Mouse (Mus musculus): ENCODE measurements around the gene Nbea.

Nbea gene

DNA sequence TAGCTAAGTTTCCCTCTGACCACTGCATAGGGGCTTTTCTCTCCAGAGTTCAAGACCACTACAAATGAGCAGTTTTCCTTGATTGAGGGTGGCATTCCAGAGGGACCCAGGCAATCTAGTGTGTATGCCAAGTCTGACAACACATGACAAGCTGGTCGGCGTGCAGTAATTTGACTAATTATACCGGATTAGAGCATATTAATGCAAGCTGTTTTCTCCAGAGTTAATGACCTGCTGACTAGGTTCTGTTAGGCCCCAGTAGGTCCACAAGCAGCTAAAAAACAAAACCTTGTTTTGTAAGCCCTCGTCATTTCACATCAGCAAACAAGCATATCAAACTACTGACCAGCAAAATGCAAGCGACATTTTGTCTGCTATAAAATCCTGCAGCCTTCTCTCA is 432.1 kb downstream of the Nbea start:
- DNase-seq = no peak

DNA sequence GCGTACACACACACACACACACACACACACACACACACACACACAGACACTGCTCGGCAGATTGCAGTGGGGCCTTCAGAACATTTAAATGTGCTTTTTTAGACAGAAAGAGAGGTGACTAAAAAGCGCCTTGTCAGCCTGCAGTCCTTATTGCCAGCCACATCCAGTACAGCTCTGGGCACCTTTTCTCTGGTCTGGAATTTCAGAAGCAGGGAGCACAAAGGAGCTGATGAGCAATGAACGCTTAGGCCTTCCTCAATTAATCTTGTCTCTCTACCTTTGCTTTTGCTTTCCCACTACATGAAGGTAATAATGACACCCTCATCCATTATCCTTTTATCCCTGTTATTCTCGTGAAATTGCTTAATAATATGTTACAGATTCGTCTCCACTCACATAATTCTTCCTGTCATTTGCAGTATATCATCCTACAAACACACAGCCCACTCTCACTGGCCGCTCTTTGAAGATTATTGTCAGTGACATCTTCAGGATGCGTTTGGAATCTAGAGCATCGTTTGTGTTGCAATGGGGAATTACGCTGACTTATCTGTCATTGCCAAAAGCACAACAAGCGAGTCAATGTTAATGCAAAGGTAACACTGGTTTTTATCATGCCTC is 432.9 kb downstream of the Nbea start:
- DNase-seq = no peak

DNA sequence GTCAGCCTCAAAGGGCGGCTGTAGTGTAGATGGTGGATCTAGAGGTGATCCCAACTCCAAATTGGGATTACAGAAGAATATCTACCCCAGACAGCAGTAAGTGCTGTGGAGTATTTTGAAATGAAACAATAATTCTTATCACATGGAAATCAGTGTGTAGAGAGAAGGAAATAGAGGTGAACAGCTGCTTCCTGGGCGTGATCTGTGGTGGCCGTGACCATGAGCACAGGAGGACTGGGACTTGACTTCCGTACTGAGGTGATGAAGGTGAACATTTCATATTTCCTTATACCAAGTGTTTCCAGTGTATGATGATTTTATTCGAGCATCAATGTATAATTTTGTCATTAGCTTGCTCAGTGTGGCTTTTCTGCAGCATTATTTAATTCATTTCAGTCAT is 439.6 kb downstream of the Nbea start:
- no peak for DNase-seq

- DNase-seq = no peak
These were observed 440.8 kb downstream of the Nbea start for GRCm38 (mm10) chr3:55742654-55743053.

GRCm38 (mm10) chr3:55742218-55742617 is 441.3 kb downstream of the Nbea start:
- no peak for DNase-seq

GRCm38 (mm10) chr3:55741428-55741827 is 442.1 kb downstream of the Nbea start:
- DNase-seq = no peak

GRCm38 (mm10) chr3:55733665-55734064 is 449.8 kb downstream of the Nbea start:
- no peak for DNase-seq

- DNase-seq = no peak
These were observed 453.0 kb downstream of the Nbea start for GRCm38 (mm10) chr3:55730549-55730948.

- DNase-seq = no peak
These were observed 453.4 kb downstream of the Nbea start for GRCm38 (mm10) chr3:55730142-55730541.

DNA sequence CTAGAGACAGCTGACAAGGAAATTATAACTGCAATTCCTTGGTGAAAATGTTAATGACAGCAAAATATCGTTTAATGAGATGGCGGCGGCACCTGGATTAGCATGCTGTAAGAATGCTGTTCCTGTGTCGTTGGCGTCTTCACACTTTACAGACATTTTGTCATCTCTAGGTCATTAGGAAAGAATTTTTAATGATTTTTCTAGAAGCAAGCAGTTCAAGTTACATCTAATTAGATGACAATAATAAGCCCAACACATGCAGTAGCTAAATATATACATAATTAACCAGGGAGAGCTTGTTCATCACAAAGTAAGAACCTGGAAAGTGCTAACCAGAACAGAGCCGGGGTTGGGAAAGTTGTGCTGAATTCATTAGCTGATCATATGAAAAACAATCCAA is 469.2 kb downstream of the Nbea start:
- no peak for DNase-seq

DNA sequence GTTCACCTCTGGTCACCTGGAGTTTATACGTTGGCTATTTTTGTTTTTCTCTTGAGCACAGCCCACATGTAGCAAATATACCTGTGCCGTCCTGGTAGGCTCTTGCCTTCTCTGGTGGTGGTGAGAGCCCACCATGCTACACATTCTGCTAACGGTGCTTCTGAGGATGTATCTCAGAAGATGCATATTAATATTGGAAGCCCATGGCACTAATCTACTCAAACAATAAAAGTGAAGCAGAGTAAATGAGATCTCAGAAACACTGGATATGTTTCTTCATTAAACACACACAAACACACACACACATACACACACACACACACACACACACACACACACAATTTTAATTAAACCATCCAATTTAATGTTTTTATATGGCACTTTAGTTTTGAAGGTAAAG is 469.6 kb downstream of the Nbea start:
- no peak for DNase-seq

DNA sequence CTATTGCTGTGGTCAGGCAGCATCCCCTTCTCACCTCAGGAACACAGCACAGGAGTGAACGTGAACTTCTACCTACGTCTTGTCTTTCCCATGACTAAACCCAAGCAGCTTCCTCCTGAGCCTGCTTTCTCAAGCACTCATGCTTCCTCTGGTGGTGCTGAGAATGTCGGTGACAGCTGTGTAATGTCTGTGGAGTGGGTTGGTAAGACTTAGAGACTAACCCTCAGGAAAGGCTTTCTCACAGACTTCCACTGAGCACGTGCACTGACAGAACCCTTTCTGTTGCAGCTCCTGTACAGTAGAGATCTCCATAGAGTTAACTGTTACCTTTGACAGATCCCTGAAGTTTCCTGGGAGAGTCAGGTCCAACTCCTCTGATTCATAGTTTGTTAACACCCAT is 473.2 kb downstream of the Nbea start:
- no peak for DNase-seq

GRCm38 (mm10) chr3:55701632-55702031 is 481.9 kb downstream of the Nbea start:
- no peak for DNase-seq

- no peak for DNase-seq
These were observed 486.3 kb downstream of the Nbea start for GRCm38 (mm10) chr3:55697174-55697573.

DNA sequence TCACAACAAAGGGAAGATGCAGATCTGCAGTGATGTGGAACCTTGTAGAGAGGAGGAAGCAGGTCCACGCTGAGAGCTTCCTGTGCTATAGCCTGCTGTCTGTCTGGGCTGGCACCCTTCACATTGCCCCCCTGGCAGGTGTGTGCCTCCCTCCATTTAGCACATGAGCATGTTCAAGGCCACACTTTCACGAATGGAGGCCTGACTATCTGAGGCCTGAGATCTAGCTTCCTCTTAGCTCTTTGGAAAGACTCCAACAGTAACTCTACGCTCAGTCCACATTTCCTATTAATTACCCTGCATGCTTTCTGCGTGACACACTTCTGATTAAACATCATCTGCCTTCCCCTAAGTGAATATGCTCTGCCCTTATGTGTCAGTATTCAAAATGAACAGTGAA is 490.4 kb downstream of the Nbea start:
- no peak for DNase-seq

- DNase-seq = no peak
These were observed 495.4 kb downstream of the Nbea start for GRCm38 (mm10) chr3:55688098-55688497.

DNA sequence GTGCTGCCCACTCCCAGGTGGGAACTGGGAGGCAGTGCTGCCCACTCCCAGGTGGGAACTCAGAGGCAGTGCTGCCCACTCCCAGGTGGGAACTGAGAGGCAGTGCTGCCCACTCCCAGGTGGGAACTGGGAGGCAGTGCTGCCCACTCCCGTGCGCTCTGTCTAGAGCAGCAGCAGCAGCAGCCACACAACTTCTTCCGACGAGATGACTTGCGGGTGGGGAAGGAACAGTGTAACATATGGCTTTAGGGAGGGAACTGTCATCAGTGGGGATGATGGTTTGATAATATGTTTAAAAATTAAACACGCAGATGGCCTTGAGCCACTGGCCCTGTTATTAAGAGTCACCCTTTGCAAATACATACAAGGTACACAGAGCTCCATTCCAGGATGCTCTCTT is 496.5 kb downstream of the Nbea start:
- no peak for DNase-seq

DNA sequence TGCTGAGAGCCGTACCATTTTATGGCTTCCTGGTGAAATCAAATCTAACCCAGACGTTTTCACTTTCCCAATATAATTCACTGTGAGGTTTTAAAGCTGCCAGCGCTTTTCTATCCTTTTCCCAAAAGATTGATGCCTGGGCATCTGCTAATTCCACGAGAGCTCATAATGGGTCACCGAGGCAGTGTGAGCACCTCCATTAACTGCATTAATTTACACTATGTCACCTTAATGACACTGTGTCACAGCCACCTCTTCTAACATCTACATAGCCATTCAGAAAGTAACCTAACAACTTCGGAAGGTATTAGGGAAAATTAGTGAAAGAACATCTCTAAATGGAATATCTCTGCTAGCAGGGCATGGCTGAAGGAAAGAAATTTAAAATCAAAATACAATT is 497.9 kb downstream of the Nbea start:
- DNase-seq = no peak

- peak in 1 of 2 experiments; percentile 8 for DNase-seq
These were observed 498.6 kb downstream of the Nbea start for GRCm38 (mm10) chr3:55684892-55685291.

DNA sequence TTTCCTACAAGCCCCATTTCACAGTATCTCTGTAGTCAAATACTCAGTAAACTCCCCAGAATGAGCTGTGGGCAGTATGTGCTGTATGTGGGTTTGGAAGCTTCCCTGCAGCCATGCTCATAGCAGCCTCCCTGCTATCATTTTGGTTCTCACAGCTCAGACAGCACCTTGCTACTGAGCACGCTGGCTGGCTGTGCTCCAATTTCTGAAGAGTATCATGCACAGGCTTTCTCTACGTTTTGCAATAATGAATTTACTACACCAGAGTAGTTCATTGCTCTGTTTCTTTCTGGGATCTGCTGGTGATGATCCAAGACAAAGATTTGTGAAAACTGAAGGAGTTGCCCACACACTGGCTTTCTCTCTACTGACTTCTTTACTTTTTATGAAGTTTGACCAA is 505.8 kb downstream of the Nbea start:
- peak; percentile 12 for DNase-seq

GRCm38 (mm10) chr3:55674185-55674584 is 509.3 kb downstream of the Nbea start:
- no peak for DNase-seq

- DNase-seq = no peak
These were observed 516.5 kb downstream of the Nbea start for GRCm38 (mm10) chr3:55667048-55667447.

- no peak for DNase-seq
These were observed 517.6 kb downstream of the Nbea start for GRCm38 (mm10) chr3:55665928-55666327.

DNA sequence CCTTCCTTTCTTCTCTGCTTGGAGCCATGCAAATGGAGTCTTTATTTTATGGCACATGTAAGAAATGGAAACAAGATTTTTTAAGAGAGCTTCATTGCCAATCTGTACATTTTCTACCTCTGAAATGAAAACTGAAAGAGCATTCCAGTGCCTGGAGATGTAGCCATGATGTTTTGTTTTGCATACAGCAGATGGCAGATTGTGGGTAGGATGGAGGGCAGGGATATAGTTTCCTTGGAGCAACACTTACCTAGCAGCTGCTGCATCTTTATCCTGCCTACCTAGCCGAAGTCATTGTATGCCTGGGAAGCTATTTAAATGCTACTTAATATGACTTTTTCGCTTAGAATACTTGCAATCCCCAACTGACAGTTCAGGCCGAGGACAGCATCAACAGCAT is 518.8 kb downstream of the Nbea start:
- no peak for DNase-seq

DNA sequence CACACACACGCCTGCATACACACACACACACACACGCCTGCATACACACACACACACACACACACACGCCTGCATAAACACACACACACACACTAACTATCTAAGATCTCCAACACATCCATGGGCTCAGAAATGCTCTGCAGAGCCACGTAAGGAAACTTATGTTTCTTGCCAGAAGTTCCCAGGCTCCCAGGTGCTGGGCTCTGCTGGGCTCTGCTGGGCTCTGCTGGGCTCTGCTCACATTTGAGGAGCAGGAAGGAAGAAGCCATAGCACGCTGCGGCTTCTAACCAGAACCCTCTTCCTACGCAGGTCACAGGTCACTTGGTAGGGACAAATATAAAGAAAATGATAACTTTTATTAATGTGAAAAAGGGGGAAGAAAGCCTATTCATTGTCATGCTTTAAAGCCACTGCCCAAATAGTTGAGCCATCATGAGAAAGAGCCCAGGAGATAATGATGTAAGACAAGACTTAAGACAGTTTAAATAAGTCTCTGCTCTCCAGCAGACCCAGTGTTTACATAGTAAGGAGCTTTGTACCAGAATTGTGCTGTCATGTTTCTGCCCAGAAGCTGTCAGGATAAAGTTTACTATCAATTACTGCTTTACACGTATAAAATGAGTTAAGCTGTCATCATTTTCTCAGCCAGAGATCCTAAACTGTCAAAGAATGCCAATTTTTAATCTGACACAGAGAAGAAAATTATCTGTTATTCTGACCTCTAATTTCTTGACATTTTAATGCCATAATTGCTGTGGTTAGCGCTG is 521.6 kb downstream of the Nbea start:
- no peak for DNase-seq

All from cerebellum, adult 18-20 months (tissue).